In genomic region chr16:96795431-96795830, GRCm38 (mm10) we compare ENCODE assay signal across 8 mouse cellular contexts.
DNase-seq lines count a peak whose midpoint lies in the region; ATAC-seq and TF ChIP-seq lines count a peak whose summit lies in the region.

No protein-coding gene starts in this region.

- H3K9me3 ChIP-seq in forebrain, embryonic 11.5 days (ENCODE audit: control insufficient read depth, low read length), result no peaks in the 10 kb centered on the region
- no peaks in the 10 kb centered on the region for H3K9me3 ChIP-seq in forebrain, embryonic 16.5 days (ENCODE audit: control insufficient read depth, low read length)
- no peaks in the 10 kb centered on the region for H3K9me3 ChIP-seq in lung, embryonic 14.5 days (ENCODE audit: low read depth, low read length)
- H3K9me3 ChIP-seq in lung, postnatal 0 days (ENCODE audit: low read length), result no peaks in the 10 kb centered on the region

- TF ChIP-seq CTCF in lung, embryonic 14.5 days (IDR thresholded peaks at IDR 0.05; ENCODE audit: low read depth), result peak; percentile 66
- peak; percentile 71 for TF ChIP-seq CTCF in brain, embryonic 14.5 days (IDR thresholded peaks at IDR 0.05; ENCODE audit: borderline replicate concordance, extremely low read depth, insufficient read depth, insufficient read length)
- peak; percentile 60 for TF ChIP-seq CTCF in lung, postnatal 0 days (IDR thresholded peaks at IDR 0.05)

- H3K4me2 ChIP-seq in forebrain, embryonic 11.5 days (ENCODE audit: low read depth, low read length, severe bottlenecking), result no peak overlapping the region
- H3K4me2 ChIP-seq in forebrain, embryonic 16.5 days (ENCODE audit: low read length), result no peak overlapping the region
- H3K4me2 ChIP-seq in lung, embryonic 14.5 days, result no peak overlapping the region
- H3K4me2 ChIP-seq in lung, postnatal 0 days (replicated peaks; ENCODE audit: low read depth, low read length), result no peak overlapping the region

- ATAC-seq in forebrain, embryonic 11.5 days (replicated peaks; ENCODE audit: low FRiP score), result no peak
- no peak for ATAC-seq in forebrain, embryonic 16.5 days
- ATAC-seq in lung, embryonic 14.5 days (ENCODE audit: insufficient read depth), result no peak
- no peak for ATAC-seq in lung, postnatal 0 days

- TF ChIP-seq EP300 in lung, postnatal 0 days (IDR thresholded peaks at IDR 0.05), result no peak

- peak; percentile 55 for DNase-seq in forebrain, embryonic 11.5 days (ENCODE audit: low spot score)
- peak; percentile 54 for DNase-seq in lung, embryonic 14.5 days
- DNase-seq in lung, postnatal 25 days (ENCODE audit: low spot score), result no peak
- peak; percentile 56 for DNase-seq in brain, embryonic 14.5 days (ENCODE audit: low read depth)
- DNase-seq in frontal cortex, postnatal 36 days (ENCODE audit: low spot score in 2 of 2), result peak; percentile 28 to 29
- DNase-seq in lung, postnatal 0 days (ENCODE audit: low spot score), result peak; percentile 25
- no peak for DNase-seq in urinary bladder, postnatal 25 days (ENCODE audit: low spot score)

- H3K27me3 ChIP-seq in forebrain, embryonic 11.5 days (ENCODE audit: control insufficient read depth, insufficient read depth, low read length), result no peaks in the 10 kb centered on the region
- no peaks in the 10 kb centered on the region for H3K27me3 ChIP-seq in forebrain, embryonic 16.5 days (replicated peaks; ENCODE audit: control insufficient read depth, insufficient read depth, low read length)
- no peaks in the 10 kb centered on the region for H3K27me3 ChIP-seq in lung, embryonic 14.5 days (ENCODE audit: insufficient read depth, low read length)
- H3K27me3 ChIP-seq in lung, postnatal 0 days (replicated peaks; ENCODE audit: insufficient read depth, low read length), result no peaks in the 10 kb centered on the region

- TF ChIP-seq POLR2A in brain, embryonic 14.5 days (IDR thresholded peaks at IDR 0.05; ENCODE audit: borderline replicate concordance, extremely low read depth, insufficient read depth, insufficient read length, poor library complexity, severe bottlenecking), result no peak

- 60% methylated on average over 2 of the region's 2 CpGs for WGBS in forebrain, embryonic 11.5 days
- 49% methylated on average over 2 of the region's 2 CpGs for WGBS in forebrain, embryonic 16.5 days
- 34% methylated on average over 2 of the region's 2 CpGs for WGBS in lung, embryonic 14.5 days
- WGBS in lung, postnatal 0 days, result 34% methylated on average over 2 of the region's 2 CpGs

- no peak overlapping the region for H3K4me3 ChIP-seq in forebrain, embryonic 11.5 days (ENCODE audit: low read depth, low read length)
- H3K4me3 ChIP-seq in forebrain, embryonic 16.5 days (replicated peaks; ENCODE audit: low read length), result no peak overlapping the region
- no peak overlapping the region for H3K4me3 ChIP-seq in lung, embryonic 14.5 days (ENCODE audit: low read depth, low read length)
- no peak overlapping the region for H3K4me3 ChIP-seq in lung, postnatal 0 days (ENCODE audit: low read depth, low read length)

- H3K9ac ChIP-seq in forebrain, embryonic 11.5 days (ENCODE audit: low read length), result no peak overlapping the region
- no peak overlapping the region for H3K9ac ChIP-seq in forebrain, embryonic 16.5 days (replicated peaks; ENCODE audit: low read depth, low read length)
- no peak overlapping the region for H3K9ac ChIP-seq in lung, embryonic 14.5 days
- H3K9ac ChIP-seq in lung, postnatal 0 days (replicated peaks; ENCODE audit: low read depth), result no peak overlapping the region

- H3K27ac ChIP-seq in forebrain, embryonic 11.5 days (ENCODE audit: low read depth, low read length), result no peak overlapping the region
- H3K27ac ChIP-seq in forebrain, embryonic 16.5 days (ENCODE audit: low read length), result no peak overlapping the region
- no peak overlapping the region for H3K27ac ChIP-seq in lung, embryonic 14.5 days (ENCODE audit: low read depth)
- H3K27ac ChIP-seq in lung, postnatal 0 days (ENCODE audit: low read length), result no peak overlapping the region

- H3K4me1 ChIP-seq in forebrain, embryonic 11.5 days (replicated peaks; ENCODE audit: control insufficient read depth, insufficient read depth, low read length), result no peaks in the 10 kb centered on the region
- no peaks in the 10 kb centered on the region for H3K4me1 ChIP-seq in forebrain, embryonic 16.5 days (replicated peaks; ENCODE audit: control insufficient read depth, insufficient read depth, low read length)
- H3K4me1 ChIP-seq in lung, embryonic 14.5 days (ENCODE audit: insufficient read depth), result no peaks in the 10 kb centered on the region
- H3K4me1 ChIP-seq in lung, postnatal 0 days (ENCODE audit: insufficient read depth, low read depth, low read length), result no peaks in the 10 kb centered on the region

- H3K36me3 ChIP-seq in forebrain, embryonic 11.5 days (ENCODE audit: control insufficient read depth, insufficient read depth, low read length), result no peaks in the 10 kb centered on the region
- H3K36me3 ChIP-seq in forebrain, embryonic 16.5 days (ENCODE audit: control insufficient read depth, insufficient read depth), result peaks cover 2% of the 10 kb centered on the region; the same call in 1 of the 2 replicates
- no peaks in the 10 kb centered on the region for H3K36me3 ChIP-seq in lung, embryonic 14.5 days (ENCODE audit: insufficient read depth)
- no peaks in the 10 kb centered on the region for H3K36me3 ChIP-seq in lung, postnatal 0 days (ENCODE audit: insufficient read depth, low read length)

Comparison
In these comparisons a context has a peak if more than half of its experiments do, and no peak if none do; other contexts are left out.
1. DNase-seq: peak in forebrain, embryonic 11.5 days (single experiment), lung, embryonic 14.5 days (single experiment), brain, embryonic 14.5 days (single experiment), frontal cortex, postnatal 36 days (2 of 2) and lung, postnatal 0 days (single experiment); none in lung, postnatal 25 days (single experiment) and urinary bladder, postnatal 25 days (single experiment).
2. Peak in every context shown above with its lines, with median percentiles within 50 percentile points of each other: CTCF ChIP-seq.